Mouse (Mus musculus): ENCODE results near the gene Tmem8b.
A peak's percentile ranks its signal among the peaks of the same experiment; 100 is the strongest.

Gene Tmem8b

GRCm38 (mm10) chr4:43668782-43669427 is at the start of gene Tmem8b, which contains the start of gene Fam221b:
Gene Tmem8b (plus strand): TSS chr4:43668971.
Gene Fam221b (minus strand): TSS chr4:43669145.
- peak; percentile 79 for DNase-seq (ENCODE audit: low read depth)

- DNase-seq (ENCODE audit: low read depth) = no peak
Observed at GRCm38 (mm10) chr4:43620146-43620778, 48.5 kb upstream of the Tmem8b start.

DNA sequence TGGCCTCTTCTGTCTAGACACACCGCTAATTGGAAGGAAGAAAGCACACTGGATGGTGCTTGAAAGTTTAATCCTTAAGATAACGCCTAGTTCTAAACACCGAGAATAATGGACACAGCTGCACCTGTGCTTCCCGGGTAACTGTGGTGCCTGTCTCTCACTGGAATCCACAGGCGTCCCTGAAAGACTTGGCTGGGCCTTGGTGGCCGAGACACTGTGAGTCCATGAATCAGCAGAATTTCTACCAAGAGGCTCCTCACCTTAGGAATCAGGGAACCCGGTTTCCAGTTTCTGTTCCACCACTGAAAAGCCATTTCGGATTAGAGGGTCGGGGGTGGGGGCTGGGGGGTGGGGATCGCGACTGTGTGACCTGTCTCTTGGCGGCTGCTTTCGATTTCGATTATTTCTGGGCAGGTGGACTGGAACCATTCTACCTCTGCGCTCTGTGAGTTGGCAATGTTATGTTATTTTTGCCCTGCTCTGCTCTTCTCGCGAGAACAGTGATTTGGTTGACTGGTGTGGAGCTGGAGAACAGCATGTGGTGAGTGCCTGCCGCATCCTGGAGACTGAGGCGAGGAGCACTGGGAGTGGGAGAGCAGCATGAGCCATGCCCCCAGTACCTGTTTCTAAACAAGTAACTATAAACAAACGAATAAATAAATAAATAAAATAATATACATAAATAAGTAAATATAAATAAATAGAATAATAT is 39.5 kb upstream of the Tmem8b start:
- no peak for DNase-seq (ENCODE audit: low read depth)

- peak; percentile 75 for DNase-seq (ENCODE audit: low read depth)
Observed at GRCm38 (mm10) chr4:43630030-43630581, 38.7 kb upstream of the Tmem8b start.

GRCm38 (mm10) chr4:43630671-43631045 is 38.1 kb upstream of the Tmem8b start:
- no peak for DNase-seq (ENCODE audit: low read depth)

- DNase-seq (ENCODE audit: low read depth) = no peak
Observed at GRCm38 (mm10) chr4:43631046-43631955, 37.5 kb upstream of the Tmem8b start, which contains the start of gene Npr2. Gene Npr2 (plus strand): TSS chr4:43631935.

DNA sequence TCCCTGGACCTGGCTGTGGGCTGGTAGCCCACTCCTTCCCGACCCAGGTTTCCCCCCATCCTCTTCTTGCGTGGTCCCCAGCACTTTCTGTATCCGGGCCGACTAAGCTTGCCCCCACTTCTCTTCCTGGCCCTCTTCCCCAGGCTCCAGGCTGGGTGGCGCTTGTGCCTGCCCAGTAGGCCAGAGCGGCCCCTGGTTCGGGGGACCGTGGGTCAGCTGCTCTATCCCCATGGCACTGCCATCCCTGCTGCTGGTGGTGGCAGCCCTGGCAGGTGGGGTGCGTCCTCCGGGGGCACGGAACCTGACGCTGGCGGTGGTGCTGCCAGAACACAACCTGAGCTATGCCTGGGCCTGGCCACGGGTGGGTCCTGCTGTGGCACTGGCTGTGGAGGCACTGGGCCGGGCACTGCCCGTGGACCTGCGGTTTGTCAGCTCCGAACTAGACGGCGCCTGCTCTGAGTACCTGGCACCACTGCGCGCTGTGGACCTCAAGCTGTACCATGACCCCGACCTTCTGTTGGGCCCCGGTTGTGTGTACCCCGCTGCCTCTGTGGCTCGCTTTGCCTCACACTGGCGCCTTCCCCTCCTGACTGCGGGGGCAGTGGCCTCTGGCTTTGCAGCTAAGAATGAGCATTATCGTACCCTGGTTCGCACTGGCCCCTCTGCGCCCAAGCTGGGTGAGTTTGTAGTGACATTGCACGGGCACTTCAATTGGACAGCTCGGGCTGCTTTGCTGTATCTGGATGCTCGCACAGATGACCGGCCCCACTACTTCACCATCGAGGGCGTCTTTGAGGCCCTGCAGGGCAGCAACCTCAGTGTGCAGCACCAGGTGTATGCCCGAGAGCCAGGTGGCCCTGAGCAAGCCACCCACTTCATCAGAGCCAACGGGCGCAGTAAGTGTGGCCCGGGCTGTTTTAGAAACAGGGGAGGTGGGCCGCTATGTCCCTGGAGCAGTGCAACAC is 36.5 kb upstream of the Tmem8b start:
- no peak for DNase-seq (ENCODE audit: low read depth)

GRCm38 (mm10) chr4:43633296-43633695 is 35.5 kb upstream of the Tmem8b start:
- no peak for DNase-seq (ENCODE audit: low read depth)

GRCm38 (mm10) chr4:43633736-43634135 is 35.0 kb upstream of the Tmem8b start:
- no peak for DNase-seq (ENCODE audit: low read depth)

DNA sequence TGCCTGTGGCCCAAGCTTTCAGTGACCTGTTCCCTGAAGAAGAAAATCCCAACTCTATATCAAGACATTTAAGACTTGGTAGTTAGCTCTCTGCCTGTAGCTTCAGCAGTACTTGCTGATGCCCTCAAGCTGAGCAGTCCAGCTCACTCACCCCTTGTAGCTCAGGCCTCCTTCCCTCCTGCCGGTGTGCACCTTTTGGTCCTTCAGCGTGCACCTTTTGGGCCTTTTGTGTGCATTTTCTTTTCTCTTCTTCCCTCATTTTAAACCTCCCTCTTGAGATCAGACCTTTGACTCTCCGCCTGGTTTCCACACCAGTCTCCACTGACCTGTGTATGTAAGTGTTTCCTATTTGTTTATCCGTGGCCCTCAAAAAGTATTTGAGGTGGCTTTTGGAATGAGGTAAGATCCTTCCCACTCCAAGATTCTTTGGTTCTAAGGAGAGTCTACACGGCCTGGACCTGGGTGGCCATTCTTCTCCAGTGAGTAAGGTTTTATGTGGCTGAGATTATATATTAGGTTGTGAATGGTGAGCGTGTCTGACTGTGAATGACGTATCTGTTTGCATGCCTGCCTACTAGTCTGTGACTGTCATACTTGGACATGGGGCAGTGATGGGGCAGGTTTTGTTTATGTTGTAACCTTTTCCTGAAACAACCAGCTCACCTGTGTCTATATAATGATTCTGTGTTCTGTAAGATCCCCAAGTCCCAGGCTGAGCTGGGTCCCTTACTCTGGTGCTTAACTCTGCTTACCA is 34.0 kb upstream of the Tmem8b start:
- no peak for DNase-seq (ENCODE audit: low read depth)

DNA sequence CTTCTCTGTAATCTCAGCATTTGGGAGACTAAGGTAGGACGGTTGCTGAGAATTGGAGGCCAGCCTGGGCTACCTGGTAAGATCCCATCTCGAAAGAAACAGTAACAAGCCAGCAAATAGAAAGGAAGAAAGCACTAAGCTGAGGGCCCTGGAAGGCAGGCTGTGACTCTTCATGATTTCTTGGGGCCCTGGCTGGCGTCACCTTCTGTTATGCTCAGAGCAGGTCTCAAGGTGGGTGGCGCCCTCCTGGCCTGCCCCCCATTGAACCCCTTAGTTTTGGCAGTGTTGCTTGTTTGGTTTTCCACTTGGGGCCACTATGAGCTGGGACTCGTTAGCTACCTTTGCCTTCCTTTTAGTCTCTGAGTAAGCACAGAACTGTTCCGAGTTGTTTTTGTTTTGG is 32.0 kb upstream of the Tmem8b start:
- no peak for DNase-seq (ENCODE audit: low read depth)

DNA sequence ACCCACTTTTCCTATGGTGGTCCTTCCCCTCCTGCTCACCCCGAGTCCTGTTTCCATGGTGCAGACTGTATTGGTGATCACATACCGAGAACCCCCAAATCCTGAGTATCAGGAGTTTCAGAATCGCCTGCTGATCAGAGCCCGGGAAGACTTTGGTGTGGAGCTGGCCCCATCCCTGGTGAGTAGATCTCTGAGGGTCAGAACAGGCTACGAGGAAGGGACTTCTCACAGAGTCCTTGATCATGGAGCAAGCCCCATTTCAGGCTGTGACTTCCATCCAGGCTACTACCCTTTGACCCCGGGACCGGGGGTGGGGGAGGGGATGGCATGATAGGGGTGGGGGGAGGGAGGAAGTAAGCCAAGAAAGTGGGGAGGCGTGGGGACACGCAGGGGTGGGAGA is 28.7 kb upstream of the Tmem8b start:
- no peak for DNase-seq (ENCODE audit: low read depth)

DNA sequence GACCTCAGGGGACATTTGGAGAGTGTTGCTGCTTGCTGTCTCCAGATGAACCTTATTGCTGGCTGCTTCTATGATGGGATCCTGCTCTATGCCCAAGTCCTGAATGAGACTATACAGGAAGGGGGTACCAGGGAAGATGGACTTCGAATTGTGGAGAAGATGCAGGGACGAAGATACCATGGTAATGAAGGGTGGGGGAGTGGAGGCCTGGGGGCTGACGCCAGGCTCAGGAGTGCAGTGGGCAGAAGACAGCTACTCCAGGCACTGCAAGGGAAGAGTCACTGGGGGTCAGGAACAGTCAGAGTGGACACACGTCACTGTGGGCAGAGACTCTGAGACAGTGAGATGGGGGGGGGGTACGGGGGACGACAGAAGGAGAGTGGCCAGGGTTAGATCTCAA is 28.3 kb upstream of the Tmem8b start:
- no peak for DNase-seq (ENCODE audit: low read depth)

DNA sequence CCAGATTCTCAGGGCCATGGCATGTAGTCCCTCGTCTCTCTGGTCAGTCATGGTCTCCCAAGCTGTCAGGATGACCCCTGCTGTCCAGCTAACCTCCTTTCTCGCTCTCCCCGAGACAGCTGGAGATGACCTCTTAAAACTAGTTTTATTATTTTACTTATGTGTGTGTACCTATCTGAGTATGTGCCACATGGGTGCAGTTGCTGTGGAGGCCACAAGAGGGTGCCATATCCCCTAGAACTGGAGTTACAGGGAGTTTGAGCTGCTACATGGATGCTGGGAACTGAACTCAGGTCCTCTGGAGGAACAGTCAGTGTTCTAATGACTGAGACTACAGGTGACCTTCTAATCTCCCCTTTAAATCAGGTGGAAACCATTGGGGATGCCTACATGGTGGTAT is 19.0 kb upstream of the Tmem8b start:
- no peak for DNase-seq (ENCODE audit: low read depth)

- DNase-seq (ENCODE audit: low read depth) = no peak
Observed at GRCm38 (mm10) chr4:43652726-43653125, 16.0 kb upstream of the Tmem8b start.

- peak; percentile 55 for DNase-seq (ENCODE audit: low read depth)
Observed at GRCm38 (mm10) chr4:43653161-43654015, 15.4 kb upstream of the Tmem8b start, which contains the start of gene Spag8. Gene Spag8 (minus strand): TSS chr4:43653594.

- DNase-seq (ENCODE audit: low read depth) = no peak
Observed at GRCm38 (mm10) chr4:43655656-43656338, 13.0 kb upstream of the Tmem8b start.
